Mouse (Mus musculus): ENCODE measurements around the gene Pes1. TPM values are rescaled to one million over a fixed set of nuclear protein-coding genes. Genes with fewer than 3 reads are reported as not detected.
A peak's percentile ranks its signal among the peaks of the same experiment; 100 is the strongest.

Pes1 gene
- polyA plus RNA-seq, 1 experiment from 2014 or later = 60.0 TPM

DNA sequence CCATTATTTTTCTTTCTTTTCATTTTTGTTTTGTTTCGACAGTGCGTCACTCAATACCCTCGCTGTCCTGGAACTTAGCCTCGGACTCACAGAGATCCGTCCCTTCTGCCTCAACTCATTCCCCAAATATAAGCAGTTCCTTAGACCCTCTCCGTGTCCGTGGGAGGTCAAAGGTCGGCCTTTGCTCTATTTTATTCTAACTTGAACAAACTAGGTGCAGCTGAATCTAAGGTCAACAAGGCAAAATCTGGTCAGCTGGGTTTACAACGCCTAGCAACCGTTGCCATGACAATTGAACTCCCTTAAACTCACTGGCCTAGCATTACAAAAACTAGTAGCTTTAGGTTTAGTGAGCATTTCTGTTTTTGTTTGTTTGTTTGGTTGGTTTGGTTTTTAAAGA lies 620 bp upstream of the Pes1 start:
- Histone ChIP-seq H3K4me1 (replicated peaks) (peaks cover 33% of the 10 kb centered on the region), H3K4me2 (peak overlapping the region; percentile 80), H3K36me3 (peaks cover 17% of the 10 kb centered on the region), H3K27me3 (peaks cover 3% of the 10 kb centered on the region; the same call in 1 of the 2 replicates), H3K4me3 (replicated peaks) (peak overlapping the region; percentile 83), H3K9ac (peak overlapping the region; percentile 81), H3K9me3 (replicated peaks) (no peaks in the 10 kb centered on the region), H3K27ac (peak overlapping the region; percentile 55; the same call in 1 of the 2 replicates)
- ATAC-seq (ENCODE audit: low read depth) (no peak), DNase-seq (no peak)
- 73% methylated on average over 10 of the region's 10 CpGs for WGBS (ENCODE audit: insufficient replicate concordance)

- H3K9ac ChIP-seq = peak overlapping the region; percentile 81
- DNase-seq (no peak), ATAC-seq (ENCODE audit: low read depth) (peak; percentile 74; the same call in 1 of the 2 replicates)
- H3K4me2 ChIP-seq = peak overlapping the region; percentile 80
- H3K4me1 ChIP-seq (replicated peaks) = peaks cover 33% of the 10 kb centered on the region
- H3K4me3 ChIP-seq (replicated peaks) = peak overlapping the region; percentile 83
- H3K9me3 ChIP-seq (replicated peaks) = no peaks in the 10 kb centered on the region
- WGBS (ENCODE audit: insufficient replicate concordance) = 7% methylated on average over 11 of the region's 11 CpGs
- H3K27me3 ChIP-seq = peaks cover 3% of the 10 kb centered on the region; the same call in 1 of the 2 replicates
- peaks cover 31% of the 10 kb centered on the region for H3K36me3 ChIP-seq
- H3K27ac ChIP-seq = peak overlapping the region; percentile 73
Observed at GRCm38 (mm10) chr11:3964416-3965172, 819 bp downstream of the Pes1 start.

- peaks cover 84% of the 10 kb centered on the region for H3K36me3 ChIP-seq
- no peaks in the 10 kb centered on the region for H3K27me3 ChIP-seq
- H3K27ac ChIP-seq = no peak overlapping the region
- DNase-seq (no peak), ATAC-seq (ENCODE audit: low read depth) (no peak)
- H3K9me3 ChIP-seq (replicated peaks) = no peaks in the 10 kb centered on the region
- no peak overlapping the region for H3K9ac ChIP-seq
- H3K4me3 ChIP-seq (replicated peaks) = no peak overlapping the region
- H3K4me1 ChIP-seq (replicated peaks) = peaks cover 18% of the 10 kb centered on the region
- 68% methylated on average over 3 of the region's 3 CpGs for WGBS (ENCODE audit: insufficient replicate concordance)
- H3K4me2 ChIP-seq = no peak overlapping the region
Observed at GRCm38 (mm10) chr11:3969837-3970236, 6.1 kb downstream of the Pes1 start.

- ATAC-seq (ENCODE audit: low read depth) (no peak), DNase-seq (no peak)
- no peaks in the 10 kb centered on the region for H3K9me3 ChIP-seq (replicated peaks)
- 87% methylated on average over 7 of the region's 7 CpGs for WGBS (ENCODE audit: insufficient replicate concordance)
- H3K27ac ChIP-seq = no peak overlapping the region
- no peak overlapping the region for H3K9ac ChIP-seq
- H3K36me3 ChIP-seq = peaks cover 89% of the 10 kb centered on the region
- no peaks in the 10 kb centered on the region for H3K27me3 ChIP-seq
- no peak overlapping the region for H3K4me3 ChIP-seq (replicated peaks)
- peaks cover 13% of the 10 kb centered on the region for H3K4me1 ChIP-seq (replicated peaks)
- H3K4me2 ChIP-seq = no peak overlapping the region
Observed at GRCm38 (mm10) chr11:3970361-3970760, 6.6 kb downstream of the Pes1 start.

- H3K36me3 ChIP-seq = peaks cover 99% of the 10 kb centered on the region
- H3K9ac ChIP-seq = no peak overlapping the region
- no peak overlapping the region for H3K27ac ChIP-seq
- no peaks in the 10 kb centered on the region for H3K27me3 ChIP-seq
- no peaks in the 10 kb centered on the region for H3K4me1 ChIP-seq (replicated peaks)
- no peak for ATAC-seq (ENCODE audit: low read depth)
- no peak overlapping the region for H3K4me2 ChIP-seq
- DNase-seq = no peak
- WGBS (ENCODE audit: insufficient replicate concordance) = 83% methylated on average over 7 of the region's 7 CpGs
- no peak overlapping the region for H3K4me3 ChIP-seq (replicated peaks)
- H3K9me3 ChIP-seq (replicated peaks) = no peaks in the 10 kb centered on the region
Observed at GRCm38 (mm10) chr11:3973081-3973480, 9.3 kb downstream of the Pes1 start.

DNA sequence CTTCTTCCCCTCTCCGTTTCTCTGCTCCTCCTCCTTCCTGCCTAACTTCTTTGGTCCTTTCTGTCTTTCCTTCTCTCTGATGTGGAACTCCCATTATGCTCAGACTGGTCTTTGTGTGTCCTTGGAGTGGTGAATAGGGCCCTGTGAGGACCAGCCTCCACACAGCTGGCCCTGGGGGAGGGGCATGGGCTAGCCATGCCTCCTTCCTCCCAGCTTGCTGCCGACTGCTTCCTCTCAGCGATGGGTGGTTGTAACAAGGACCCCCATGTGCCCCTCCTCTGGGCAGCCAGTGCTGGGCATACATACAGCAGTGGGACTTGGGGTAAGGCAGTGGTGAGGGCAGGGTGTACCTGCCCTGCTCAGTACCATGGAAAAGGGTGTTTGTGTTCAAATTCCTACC lies 10.5 kb downstream of the Pes1 start:
- no peak overlapping the region for H3K9ac ChIP-seq
- H3K27me3 ChIP-seq = no peaks in the 10 kb centered on the region
- peaks cover 100% of the 10 kb centered on the region for H3K36me3 ChIP-seq
- no peak overlapping the region for H3K4me2 ChIP-seq
- no peak for DNase-seq
- H3K4me1 ChIP-seq (replicated peaks) = no peaks in the 10 kb centered on the region
- no peaks in the 10 kb centered on the region for H3K9me3 ChIP-seq (replicated peaks)
- H3K4me3 ChIP-seq (replicated peaks) = no peak overlapping the region
- H3K27ac ChIP-seq = no peak overlapping the region
- WGBS (ENCODE audit: insufficient replicate concordance) = 76% methylated on average over 3 of the region's 3 CpGs
- ATAC-seq (ENCODE audit: low read depth) = no peak

- WGBS (ENCODE audit: insufficient replicate concordance) = 83% methylated on average over 6 of the region's 6 CpGs
- H3K9me3 ChIP-seq (replicated peaks) = no peaks in the 10 kb centered on the region
- no peak within 1 kb of the TSS for H3K9ac ChIP-seq
- H3K27ac ChIP-seq = no peak within 1 kb of the TSS
- ATAC-seq (ENCODE audit: low read depth) (no peak), DNase-seq (no peak)
- H3K36me3 ChIP-seq = peaks cover 95% of the 10 kb centered on the region
- H3K4me2 ChIP-seq = no peak within 1 kb of the TSS
- H3K27me3 ChIP-seq = no peaks in the 10 kb centered on the region
- no peak within 1 kb of the TSS for H3K4me3 ChIP-seq (replicated peaks)
- H3K4me1 ChIP-seq (replicated peaks) = no peaks in the 10 kb centered on the region; the same call in 1 of the 2 replicates
Observed at GRCm38 (mm10) chr11:3976678-3977077, 12.9 kb downstream of the Pes1 start, which contains the start of gene 4930556J24Rik. Gene 4930556J24Rik, minus strand, starts transcription at chr11:3976778.

- DNase-seq (no peak), ATAC-seq (ENCODE audit: low read depth) (no peak)
- Histone ChIP-seq H3K36me3 (peaks cover 78% of the 10 kb centered on the region), H3K27me3 (peaks cover 15% of the 10 kb centered on the region), H3K4me3 (replicated peaks) (no peak overlapping the region), H3K27ac (no peak overlapping the region), H3K4me1 (replicated peaks) (no peaks in the 10 kb centered on the region; the same call in 1 of the 2 replicates), H3K4me2 (no peak overlapping the region), H3K9ac (no peak overlapping the region), H3K9me3 (replicated peaks) (no peaks in the 10 kb centered on the region)
- 73% methylated on average over 5 of the region's 5 CpGs for WGBS (ENCODE audit: insufficient replicate concordance)
Observed at GRCm38 (mm10) chr11:3978421-3978820, 14.6 kb downstream of the Pes1 start.

- no peak for ATAC-seq (ENCODE audit: low read depth)
- DNase-seq = no peak
- no peak overlapping the region for H3K27ac ChIP-seq
Observed at GRCm38 (mm10) chr11:3981536-3981935, 17.8 kb downstream of the Pes1 start.

DNA sequence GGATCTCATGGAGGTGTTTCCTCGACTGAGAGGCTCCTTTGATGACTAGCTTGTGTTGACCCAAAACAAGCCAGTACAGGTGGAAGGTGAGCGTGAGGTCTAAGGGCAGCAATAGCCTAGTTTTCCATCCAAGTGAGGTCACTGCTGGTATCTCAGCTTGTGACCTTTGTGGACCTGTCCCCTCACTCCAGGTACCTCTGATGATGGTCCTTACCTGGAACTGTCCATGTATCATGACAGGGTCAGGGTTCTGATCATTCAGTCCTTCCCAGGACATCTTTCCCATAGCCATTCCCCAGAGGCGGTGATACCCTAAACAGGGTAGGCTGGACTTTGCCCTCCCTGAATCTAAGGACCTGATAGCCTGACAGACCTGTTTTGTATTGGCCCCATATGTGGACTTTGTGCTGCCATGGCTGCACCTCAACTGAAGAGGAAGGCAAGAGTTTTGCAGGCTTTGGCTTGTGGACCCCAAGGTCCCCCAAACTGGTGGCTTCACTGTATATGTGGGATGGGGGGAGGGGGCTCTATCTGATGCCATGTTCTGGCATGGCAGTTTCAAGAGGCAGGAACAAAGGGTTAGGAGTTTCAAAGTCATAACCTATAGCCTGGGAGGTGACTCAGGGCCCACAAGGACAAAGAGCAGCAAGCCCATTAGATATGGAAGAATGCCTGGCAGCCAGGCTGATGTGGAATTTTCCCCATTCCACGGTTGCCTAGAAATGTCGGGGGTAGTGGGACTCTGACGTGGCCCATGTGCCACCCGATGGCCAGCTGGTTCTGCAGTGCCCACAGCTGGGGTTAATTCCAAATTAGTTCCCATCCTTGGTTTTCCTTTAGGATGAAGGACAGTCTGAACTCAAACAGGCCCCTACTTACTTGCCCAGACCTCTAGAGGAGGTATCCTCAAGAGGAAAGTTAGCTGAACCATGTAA lies 18.8 kb downstream of the Pes1 start:
- no peak for DNase-seq
- peaks cover 36% of the 10 kb centered on the region for H3K27me3 ChIP-seq
- H3K27ac ChIP-seq = no peak overlapping the region
- H3K9me3 ChIP-seq (replicated peaks) = no peaks in the 10 kb centered on the region
- no peak overlapping the region for H3K9ac ChIP-seq
- no peak overlapping the region for H3K4me3 ChIP-seq (replicated peaks)
- WGBS (ENCODE audit: insufficient replicate concordance) = 53% methylated on average over 7 of the region's 7 CpGs
- peak overlapping the region; percentile 40 for H3K4me2 ChIP-seq
- H3K4me1 ChIP-seq (replicated peaks) = peaks cover 6% of the 10 kb centered on the region; the same call in 1 of the 2 replicates
- H3K36me3 ChIP-seq = peaks cover 37% of the 10 kb centered on the region
- no peak; the same call in 1 of the 2 replicates for ATAC-seq (ENCODE audit: low read depth)

More at GRCm38 (mm10) chr11:3981536-3981935, 17.8 kb downstream of the Pes1 start:
- peaks cover 47% of the 10 kb centered on the region for H3K36me3 ChIP-seq
- no peak overlapping the region for H3K9ac ChIP-seq
- peaks cover 36% of the 10 kb centered on the region for H3K27me3 ChIP-seq
- peaks cover 6% of the 10 kb centered on the region; the same call in 1 of the 2 replicates for H3K4me1 ChIP-seq (replicated peaks)
- no peaks in the 10 kb centered on the region for H3K9me3 ChIP-seq (replicated peaks)
- WGBS (ENCODE audit: insufficient replicate concordance) = 49% methylated on average over 6 of the region's 6 CpGs
- H3K4me3 ChIP-seq (replicated peaks) = no peak overlapping the region
- H3K4me2 ChIP-seq = no peak overlapping the region

GRCm38 (mm10) chr11:3983291-3983862 lies 19.6 kb downstream of the Pes1 start, which contains the start of gene Gal3st1:
Gene Gal3st1, plus strand, starts transcription at chr11:3983636.
- Histone ChIP-seq H3K4me2 (peak within 1 kb of the TSS; percentile 40), H3K9me3 (replicated peaks) (no peaks in the 10 kb centered on the region), H3K27me3 (peaks cover 36% of the 10 kb centered on the region), H3K36me3 (peaks cover 28% of the 10 kb centered on the region), H3K4me1 (replicated peaks) (peaks cover 6% of the 10 kb centered on the region; the same call in 1 of the 2 replicates), H3K27ac (no peak within 1 kb of the TSS), H3K9ac (no peak within 1 kb of the TSS), H3K4me3 (replicated peaks) (peak within 1 kb of the TSS; percentile 44)
- DNase-seq (no peak), ATAC-seq (ENCODE audit: low read depth) (peak; percentile 61)
- WGBS (ENCODE audit: insufficient replicate concordance) = 2% methylated on average over 33 of the region's 37 CpGs

Data from liver, embryonic 13.5 days (tissue).